Mouse (Mus musculus) hindbrain, embryonic 16.5 days (tissue): ENCODE measurements around the gene Ppp4r3b. TPM values are rescaled to one million over a fixed set of nuclear protein-coding genes. Genes with fewer than 3 reads are reported as not detected.

Experiments
- ATAC-seq: fragments of 200-750 bp; cut with Nextera tagmentation; 2 replicates; pipeline ENCODE4 v1.8.0; 2017; ENCODE audit warnings: moderate TSS enrichment, moderate library complexity
- H3K27ac ChIP-seq: fragments of 300-500 bp; sonication (generic); 2 replicates; pipeline ENCODE4 v1.5.1; 2014; ENCODE audit warnings: low read depth, mild to moderate bottlenecking, control low read depth, low read length, moderate library complexity
- H3K27me3 ChIP-seq: fragments of 300-500 bp; sonication (generic); replicated peaks from 2 replicates; pipeline ENCODE4 v1.6.1; 2014; ENCODE audit warnings: low read length; ENCODE audit not compliant: control insufficient read depth, insufficient read depth
- H3K36me3 ChIP-seq: fragments of 300-500 bp; sonication (generic); 2 replicates; pipeline ENCODE4 v1.6.1; 2014; ENCODE audit warnings: mild to moderate bottlenecking, low read length, moderate library complexity, mixed read lengths; ENCODE audit not compliant: control insufficient read depth, insufficient read depth
- H3K4me1 ChIP-seq: fragments of 300-500 bp; sonication (generic); 2 replicates; pipeline ENCODE4 v1.6.1; 2014; ENCODE audit warnings: low read depth, low read length; ENCODE audit not compliant: control insufficient read depth, insufficient read depth
- H3K4me2 ChIP-seq: fragments of 300-500 bp; sonication (generic); 2 replicates; pipeline ENCODE4 v1.6.1; 2014; ENCODE audit warnings: mild to moderate bottlenecking, low read length, control low read depth, moderate library complexity
- H3K4me3 ChIP-seq: fragments of 300-500 bp; sonication (generic); 2 replicates; pipeline ENCODE4 v1.5.1; 2014; ENCODE audit warnings: mild to moderate bottlenecking, low read length, control low read depth, moderate library complexity
- H3K9ac ChIP-seq: fragments of 300-500 bp; sonication (generic); 2 replicates; pipeline ENCODE4 v1.6.1; 2014; ENCODE audit warnings: low read depth, mild to moderate bottlenecking, control low read depth, low read length, moderate library complexity
- H3K9me3 ChIP-seq: fragments of 300-500 bp; sonication (generic); 2 replicates; pipeline ENCODE4 v1.6.1; 2014; ENCODE audit warnings: mild to moderate bottlenecking, low read length, moderate library complexity; ENCODE audit not compliant: control insufficient read depth
- WGBS: fragments of 180-500 bp; shearing (Covaris S2); extraction: QIAGEN DNeasy Blood & Tissue Kit; methylation state at CpG from one replicate; pipeline ENCODE4 v1.1.7; 2014; 5-methylcytosine and 5-hydroxymethylcytosine counted together
- polyA plus RNA-seq: library from polyadenylated mRNA; unstranded; fragments of >200 nt; fragmentation: Nextera tagmentation; extraction: Ambion mirVana; gene quantifications from 2 replicates; pipeline ENCODE4 v1.2.1, GENCODE M21; 2015

Ppp4r3b gene
- polyA plus RNA-seq, 1 experiment from 2014 or later: 66.3 TPM

- Histone ChIP-seq H3K4me3 (peak overlapping the region; percentile 96), H3K36me3 (no peaks in the 10 kb centered on the region), H3K9me3 (no peaks in the 10 kb centered on the region), H3K9ac (peak overlapping the region; percentile 98), H3K4me1 (peaks cover 10% of the 10 kb centered on the region), H3K27ac (peak overlapping the region; percentile 97), H3K4me2 (peak overlapping the region; percentile 61), H3K27me3 (no peaks in the 10 kb centered on the region)
- 4% methylated on average over 13 of the region's 13 CpGs for WGBS
- no peak for ATAC-seq
Measured at GRCm38 (mm10) chr11:29173706-29174436, 1.2 kb downstream of the Ppp4r3b start.

GRCm38 (mm10) chr11:29179319-29179718 lies 6.6 kb downstream of the Ppp4r3b start:
- 98% methylated on average over 1 of the region's 1 CpGs for WGBS
- peaks cover 4% of the 10 kb centered on the region; the same call in 1 of the 2 replicates for H3K4me1 ChIP-seq
- H3K27me3 ChIP-seq: no peaks in the 10 kb centered on the region
- no peak overlapping the region for H3K4me3 ChIP-seq
- H3K4me2 ChIP-seq: no peak overlapping the region
- no peak overlapping the region for H3K27ac ChIP-seq
- peaks cover 5% of the 10 kb centered on the region; the same call in 1 of the 2 replicates for H3K36me3 ChIP-seq
- no peaks in the 10 kb centered on the region for H3K9me3 ChIP-seq
- ATAC-seq: no peak
- H3K9ac ChIP-seq: no peak overlapping the region

GRCm38 (mm10) chr11:29180657-29181056 lies 8.0 kb downstream of the Ppp4r3b start:
- peak; percentile 67; the same call in 1 of the 2 replicates for ATAC-seq
- 55% methylated on average over 3 of the region's 3 CpGs for WGBS

GRCm38 (mm10) chr11:29181751-29182150 lies 9.1 kb downstream of the Ppp4r3b start:
- no peaks in the 10 kb centered on the region for H3K9me3 ChIP-seq
- peaks cover 4% of the 10 kb centered on the region; the same call in 1 of the 2 replicates for H3K4me1 ChIP-seq
- no peak overlapping the region for H3K4me2 ChIP-seq
- WGBS: 93% methylated on average over 5 of the region's 5 CpGs
- no peak overlapping the region for H3K9ac ChIP-seq
- no peak for ATAC-seq
- no peaks in the 10 kb centered on the region for H3K27me3 ChIP-seq
- no peak overlapping the region for H3K4me3 ChIP-seq
- peaks cover 11% of the 10 kb centered on the region for H3K36me3 ChIP-seq
- no peak overlapping the region for H3K27ac ChIP-seq

More at GRCm38 (mm10) chr11:29180657-29181056, 8.0 kb downstream of the Ppp4r3b start:
- Histone ChIP-seq H3K4me1 (peaks cover 4% of the 10 kb centered on the region; the same call in 1 of the 2 replicates), H3K27me3 (no peaks in the 10 kb centered on the region), H3K9ac (no peak overlapping the region), H3K4me2 (no peak overlapping the region), H3K9me3 (no peaks in the 10 kb centered on the region), H3K27ac (no peak overlapping the region), H3K36me3 (peaks cover 8% of the 10 kb centered on the region; the same call in 1 of the 2 replicates), H3K4me3 (no peak overlapping the region)

GRCm38 (mm10) chr11:29188981-29189380 lies 16.3 kb downstream of the Ppp4r3b start:
- Histone ChIP-seq H3K9me3 (no peaks in the 10 kb centered on the region), H3K36me3 (peaks cover 10% of the 10 kb centered on the region), H3K27ac (no peak overlapping the region), H3K9ac (no peak overlapping the region), H3K4me1 (no peaks in the 10 kb centered on the region), H3K4me3 (no peak overlapping the region), H3K4me2 (no peak overlapping the region), H3K27me3 (no peaks in the 10 kb centered on the region)
- no peak for ATAC-seq
- 89% methylated on average over 2 of the region's 2 CpGs for WGBS

- no peak overlapping the region for H3K4me3 ChIP-seq
- H3K4me1 ChIP-seq: no peaks in the 10 kb centered on the region
- no peak overlapping the region for H3K4me2 ChIP-seq
- ATAC-seq: no peak
- H3K36me3 ChIP-seq: peaks cover 10% of the 10 kb centered on the region
- no peaks in the 10 kb centered on the region for H3K27me3 ChIP-seq
- H3K9me3 ChIP-seq: no peaks in the 10 kb centered on the region
- no peak overlapping the region for H3K27ac ChIP-seq
- WGBS: 89% methylated on average over 5 of the region's 5 CpGs
- no peak overlapping the region for H3K9ac ChIP-seq
Measured at GRCm38 (mm10) chr11:29203653-29204052, 31.0 kb downstream of the Ppp4r3b start.

GRCm38 (mm10) chr11:29209774-29210173 lies 37.1 kb downstream of the Ppp4r3b start:
- Histone ChIP-seq H3K36me3 (peaks cover 11% of the 10 kb centered on the region), H3K4me3 (no peak overlapping the region), H3K4me1 (no peaks in the 10 kb centered on the region), H3K9ac (no peak overlapping the region), H3K9me3 (no peaks in the 10 kb centered on the region), H3K27me3 (no peaks in the 10 kb centered on the region), H3K4me2 (no peak overlapping the region), H3K27ac (no peak overlapping the region)
- ATAC-seq: no peak
- 89% methylated on average over 2 of the region's 2 CpGs for WGBS

- no peak overlapping the region for H3K4me2 ChIP-seq
- 94% methylated on average over 2 of the region's 2 CpGs for whole genome bisulfite sequencing
- ATAC-seq: no peak
- H3K4me1 ChIP-seq: no peaks in the 10 kb centered on the region
- no peaks in the 10 kb centered on the region for H3K27me3 ChIP-seq
- H3K36me3 ChIP-seq: peaks cover 36% of the 10 kb centered on the region
- H3K9me3 ChIP-seq: no peaks in the 10 kb centered on the region
- no peak overlapping the region for H3K27ac ChIP-seq
- H3K4me3 ChIP-seq: no peak overlapping the region
- no peak overlapping the region for H3K9ac ChIP-seq
Measured at GRCm38 (mm10) chr11:29216196-29216595, 43.5 kb downstream of the Ppp4r3b start.

GRCm38 (mm10) chr11:29219055-29219454 lies 46.4 kb downstream of the Ppp4r3b start:
- no peak overlapping the region for H3K4me3 ChIP-seq
- H3K4me2 ChIP-seq: no peak overlapping the region
- H3K36me3 ChIP-seq: peaks cover 39% of the 10 kb centered on the region
- no peaks in the 10 kb centered on the region for H3K27me3 ChIP-seq
- H3K27ac ChIP-seq: no peak overlapping the region
- no peak overlapping the region for H3K9ac ChIP-seq
- no peak for ATAC-seq
- H3K4me1 ChIP-seq: no peaks in the 10 kb centered on the region
- H3K9me3 ChIP-seq: no peaks in the 10 kb centered on the region
